Mouse (Mus musculus) cerebellum, adult (tissue): ENCODE data around the gene Dmac2.

Source experiments
- ATAC-seq: cut with Nextera tagmentation; 2 replicates; pipeline ENCODE4 v1.9.2; 2017; ENCODE audit warnings: mild to moderate bottlenecking, moderate library complexity, mixed read lengths; ENCODE audit not compliant: insufficient number of reproducible peaks, low FRiP score, low TSS enrichment

Gene Dmac2

GRCm38 (mm10) chr7:25647574-25648123 is 28.4 kb downstream of the Dmac2 start:
- ATAC-seq, result no peak

- ATAC-seq, result no peak
Measured at GRCm38 (mm10) chr7:25649839-25650238, 30.6 kb downstream of the Dmac2 start.

DNA sequence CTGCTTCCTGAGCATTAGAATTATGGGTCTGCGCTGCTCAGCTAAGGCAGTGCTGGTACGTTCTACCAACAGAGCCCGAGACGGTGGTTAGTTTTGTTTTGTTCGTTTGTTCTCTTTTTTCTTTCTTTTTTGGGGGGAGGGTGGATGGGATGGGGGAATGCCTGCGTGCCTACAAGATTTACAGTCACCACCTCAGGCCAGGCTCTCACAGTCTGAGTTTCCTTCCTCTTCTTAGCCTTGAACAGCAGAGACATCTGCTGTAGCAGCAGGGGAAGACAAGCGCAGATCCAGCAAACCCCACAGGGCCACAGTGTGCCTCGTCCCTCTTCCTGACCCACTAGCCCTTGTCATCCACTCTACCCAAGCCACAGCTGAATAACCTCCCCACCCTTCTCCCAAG is 32.1 kb downstream of the Dmac2 start:
- ATAC-seq, result peak; percentile 52; the same call in 1 of the 2 replicates

DNA sequence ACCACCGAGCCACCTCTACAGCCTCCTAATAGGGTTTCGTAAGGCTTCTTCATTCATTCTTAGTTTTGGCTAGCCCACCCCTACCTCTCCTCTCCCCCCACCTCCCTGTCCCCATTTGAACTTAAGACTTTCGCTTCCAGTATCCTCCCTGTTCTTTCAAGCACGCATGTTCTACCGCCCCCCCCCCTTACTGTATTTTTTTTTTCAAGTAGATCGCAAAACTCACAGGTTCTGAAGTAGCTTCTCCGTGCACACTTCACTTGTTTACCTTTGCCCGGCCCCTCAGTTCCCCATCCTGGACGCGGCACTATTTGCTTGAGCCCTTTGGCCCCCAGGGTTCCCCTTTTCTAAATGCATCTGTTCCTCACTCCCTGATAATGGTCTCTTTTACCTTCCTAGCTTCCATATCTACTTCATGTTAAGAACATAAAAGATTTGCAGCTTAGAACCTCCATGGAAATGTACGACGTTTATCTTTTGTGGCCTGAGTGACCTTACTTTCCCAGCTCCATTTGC is 33.1 kb downstream of the Dmac2 start:
- no peak for ATAC-seq

GRCm38 (mm10) chr7:25655601-25656428 is 36.6 kb downstream of the Dmac2 start:
- no peak for ATAC-seq

DNA sequence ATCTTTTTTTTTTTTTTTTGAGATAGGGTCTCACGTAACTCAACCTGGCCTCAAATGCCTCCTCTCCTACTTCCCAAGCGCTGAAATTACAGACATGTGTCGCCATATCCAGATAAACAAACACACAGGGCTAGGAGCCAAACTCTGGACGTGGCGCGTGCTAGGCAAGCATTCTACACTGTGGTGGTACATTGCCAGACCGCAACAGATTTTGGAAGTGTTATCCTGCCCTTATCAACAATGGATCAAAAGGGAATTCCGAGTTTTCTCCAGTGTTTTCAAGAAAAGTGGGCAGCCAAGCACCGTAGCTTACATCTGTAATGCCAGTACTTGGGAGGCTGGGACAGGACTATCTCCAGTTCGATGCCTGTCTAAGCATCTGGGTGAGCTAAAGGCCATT is 38.6 kb downstream of the Dmac2 start:
- no peak for ATAC-seq

GRCm38 (mm10) chr7:25658657-25659472 is 39.7 kb downstream of the Dmac2 start, which contains the start of the genes Bckdha and Exosc5:
Bckdha (minus strand) TSS chr7:25658981.
Exosc5 (plus strand) TSS chr7:25659164.
- peak; percentile 90 for ATAC-seq

GRCm38 (mm10) chr7:25666381-25666780 is 47.2 kb downstream of the Dmac2 start:
- no peak for ATAC-seq

- no peak for ATAC-seq
Measured at GRCm38 (mm10) chr7:25669158-25669557, 49.9 kb downstream of the Dmac2 start.

DNA sequence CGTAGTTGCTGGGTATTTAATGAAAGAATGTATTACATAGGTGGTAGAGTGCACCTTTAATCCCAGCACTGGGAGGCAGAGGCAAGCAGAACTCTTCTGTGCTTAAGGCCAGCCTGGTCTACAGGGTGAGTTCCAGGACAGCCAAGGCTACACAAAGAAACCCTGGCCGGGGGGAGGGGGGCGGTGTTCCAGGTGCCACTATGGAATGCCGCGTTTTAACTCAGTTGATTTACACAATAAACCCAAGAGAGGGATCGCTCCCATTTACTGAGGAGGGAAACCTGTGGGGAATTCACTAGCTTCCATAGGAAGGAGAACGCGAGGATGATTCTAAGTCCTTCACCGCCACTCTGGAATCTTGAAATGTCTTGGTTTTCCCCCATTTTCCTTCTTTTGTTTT is 50.4 kb downstream of the Dmac2 start:
- ATAC-seq, result no peak

- no peak for ATAC-seq
Measured at GRCm38 (mm10) chr7:25670096-25670495, 50.9 kb downstream of the Dmac2 start.

GRCm38 (mm10) chr7:25671686-25672085 is 52.5 kb downstream of the Dmac2 start:
- no peak for ATAC-seq

DNA sequence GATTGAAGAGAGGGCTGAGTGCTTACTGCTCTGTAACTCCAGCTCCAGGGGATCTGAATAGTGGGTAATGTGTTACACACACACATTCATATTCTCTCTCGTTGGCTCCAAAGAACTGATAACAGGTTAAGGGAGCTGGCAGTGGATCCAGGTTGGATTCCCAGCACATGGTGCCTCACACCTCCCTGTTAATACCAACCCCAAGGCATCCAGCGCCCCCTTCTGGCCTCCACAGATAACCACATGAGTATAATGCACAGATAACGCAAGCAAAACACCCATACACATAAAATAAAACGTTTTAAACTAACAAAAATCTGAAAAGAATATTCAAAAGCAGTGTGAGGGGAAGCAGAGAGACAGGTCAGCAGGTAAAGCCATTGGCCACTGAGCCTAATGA is 53.2 kb downstream of the Dmac2 start:
- no peak for ATAC-seq

GRCm38 (mm10) chr7:25674297-25674696 is 55.1 kb downstream of the Dmac2 start:
- ATAC-seq, result no peak

GRCm38 (mm10) chr7:25674719-25675300 is 55.6 kb downstream of the Dmac2 start, which contains the start of gene Tmem91:
Tmem91 (minus strand) TSS chr7:25675166.
- ATAC-seq, result no peak
